Mouse (Mus musculus): ENCODE data around the gene Zc3hav1l.

Gene Zc3hav1l

DNA sequence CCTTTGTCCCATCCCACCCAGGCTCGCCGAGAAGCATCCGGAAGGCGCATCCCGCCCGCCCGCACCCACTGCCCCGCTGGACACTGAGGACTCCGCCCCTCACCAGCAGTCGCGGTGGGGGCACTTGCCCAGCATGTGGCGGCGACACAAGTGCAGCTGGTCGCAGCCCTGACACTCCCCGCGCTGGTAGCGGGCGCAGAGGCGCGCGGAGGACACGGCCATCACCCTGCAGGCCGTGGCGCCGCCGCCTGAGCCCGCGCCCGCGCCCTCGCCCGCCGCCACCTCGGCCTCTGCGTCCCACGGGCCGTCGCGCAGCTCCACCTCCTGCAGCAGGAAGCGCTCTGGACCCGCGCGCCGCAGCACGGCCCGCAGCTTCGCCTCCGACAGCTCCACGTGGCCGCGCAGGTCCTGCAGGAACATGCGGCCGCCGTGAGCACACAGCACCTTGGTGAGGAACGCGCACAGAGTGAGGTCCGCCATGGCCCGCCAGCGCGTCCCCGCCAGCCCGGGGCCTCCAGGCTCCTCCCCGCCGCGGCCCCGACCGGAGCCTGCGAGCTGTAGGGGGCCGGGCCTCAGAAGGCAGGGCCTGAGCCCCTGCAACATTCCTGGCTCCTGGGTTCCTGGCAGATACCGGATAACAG, at the start of gene Zc3hav1l:
Gene Zc3hav1l (minus strand): TSS at position 499 of the 641 bp plus-strand sequence.
- peak; percentile 46 to 81 for DNase-seq (ENCODE audit: low spot score in 2 of 2)

DNA sequence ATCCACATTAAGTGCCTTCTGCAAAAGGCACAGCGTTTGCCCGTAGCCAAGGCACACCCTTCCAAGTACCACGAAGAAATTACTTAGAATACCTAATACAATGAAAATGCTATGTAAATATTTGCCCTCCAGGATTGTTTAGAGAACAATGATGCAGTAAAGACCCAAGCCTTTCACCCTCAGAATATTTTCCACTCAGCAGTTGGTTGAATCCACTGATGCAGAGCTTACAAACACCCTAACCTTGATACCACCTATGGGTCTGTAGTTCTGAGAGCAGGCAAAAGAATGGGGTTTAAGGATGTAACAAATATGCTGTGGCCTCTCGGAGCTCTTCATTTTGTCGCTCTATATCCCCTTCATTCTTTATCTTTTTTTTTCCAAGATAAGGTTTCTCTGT, 48.8 kb upstream of the Zc3hav1l start:
- no peak for DNase-seq (ENCODE audit: low spot score in 2 of 2)

DNA sequence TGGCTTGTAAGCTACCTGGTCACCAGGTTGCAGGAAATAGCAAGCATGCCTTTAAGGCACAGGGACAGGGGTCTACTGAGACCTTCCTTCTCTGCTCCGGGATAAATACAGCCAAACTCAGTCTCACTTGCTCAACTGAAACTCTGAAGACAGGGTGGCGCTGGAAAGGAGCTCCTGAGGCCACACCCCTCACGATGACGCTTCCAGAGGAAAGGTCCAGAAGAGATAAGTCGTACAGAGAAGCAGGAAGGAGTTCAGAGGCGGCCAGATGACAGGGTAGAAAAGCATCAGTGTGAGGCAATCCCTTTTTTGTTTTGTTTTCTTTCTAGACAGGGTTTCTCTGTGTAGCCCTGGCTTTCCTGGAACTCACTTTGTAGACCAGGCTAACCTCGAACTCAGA, 46.7 kb upstream of the Zc3hav1l start:
- DNase-seq (ENCODE audit: low spot score in 2 of 2): peak; percentile 81 to 86

DNA sequence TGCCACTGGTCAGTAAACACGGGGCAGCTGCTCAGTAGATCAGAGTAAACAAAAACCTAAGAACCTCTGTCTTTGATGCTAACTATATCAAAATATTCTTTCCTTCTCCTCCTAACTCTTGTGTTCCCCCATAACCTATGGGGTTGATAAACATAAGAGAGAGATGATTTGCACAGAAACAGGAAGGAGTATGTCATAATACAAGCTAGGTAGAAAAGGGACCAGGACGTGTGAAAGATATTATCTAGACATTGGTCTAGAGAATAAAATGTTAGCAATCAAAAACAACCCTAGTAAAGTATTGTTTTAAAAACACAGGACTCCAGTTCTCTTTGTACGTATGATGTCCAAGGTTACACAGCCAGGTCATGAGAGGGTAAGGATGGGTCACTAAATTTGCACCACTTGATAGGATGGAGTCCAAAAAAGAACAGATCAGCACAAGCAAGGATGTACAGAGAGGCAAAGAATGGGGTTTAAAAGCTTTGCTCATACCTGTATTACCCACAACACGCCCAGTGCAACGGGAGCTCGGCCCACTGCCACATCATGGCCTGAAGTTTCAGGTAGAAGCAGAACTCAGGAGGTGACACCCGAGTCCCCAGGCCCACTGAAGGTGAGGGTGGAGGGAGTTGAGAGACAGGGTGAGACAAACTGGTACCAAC, 45.1 kb upstream of the Zc3hav1l start:
- DNase-seq (ENCODE audit: low spot score in 2 of 2): no peak

DNA sequence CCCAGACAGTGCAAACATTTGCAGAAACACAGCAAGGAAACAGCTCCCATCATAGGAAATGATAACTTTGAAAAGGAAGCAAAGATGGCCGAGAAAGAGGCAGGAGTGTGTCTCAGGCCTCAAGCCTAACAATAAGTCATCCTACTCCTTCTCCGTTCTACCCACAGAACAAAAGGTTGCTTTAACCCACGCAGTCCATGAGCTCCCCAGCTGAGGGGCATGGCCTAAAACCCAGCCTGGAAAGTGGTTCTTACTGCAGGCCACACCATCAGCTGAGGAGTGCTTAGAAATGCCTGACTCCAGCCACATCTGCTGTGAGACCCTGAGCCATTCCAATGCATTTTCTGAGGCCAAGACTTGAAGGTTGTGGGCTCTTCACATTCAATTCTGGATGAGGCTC, 44.5 kb upstream of the Zc3hav1l start:
- DNase-seq (ENCODE audit: low spot score in 2 of 2): no peak

DNA sequence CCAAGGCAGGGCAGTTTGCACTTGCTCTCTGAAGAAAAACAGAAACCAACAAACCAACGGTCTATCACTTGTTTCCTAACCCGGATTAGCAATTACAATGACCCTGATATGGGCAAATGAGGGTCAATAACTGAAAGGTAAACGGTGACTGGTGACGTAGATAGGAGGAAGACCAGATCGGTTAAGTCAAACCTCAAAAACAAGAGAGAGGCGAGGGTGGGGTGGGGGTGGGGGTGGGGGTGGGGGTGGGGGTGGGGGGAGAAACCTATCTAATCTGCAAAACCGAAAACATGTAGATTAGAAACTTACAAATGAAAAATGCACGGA, 43.6 kb upstream of the Zc3hav1l start:
- DNase-seq (ENCODE audit: low spot score in 2 of 2): no peak

DNA sequence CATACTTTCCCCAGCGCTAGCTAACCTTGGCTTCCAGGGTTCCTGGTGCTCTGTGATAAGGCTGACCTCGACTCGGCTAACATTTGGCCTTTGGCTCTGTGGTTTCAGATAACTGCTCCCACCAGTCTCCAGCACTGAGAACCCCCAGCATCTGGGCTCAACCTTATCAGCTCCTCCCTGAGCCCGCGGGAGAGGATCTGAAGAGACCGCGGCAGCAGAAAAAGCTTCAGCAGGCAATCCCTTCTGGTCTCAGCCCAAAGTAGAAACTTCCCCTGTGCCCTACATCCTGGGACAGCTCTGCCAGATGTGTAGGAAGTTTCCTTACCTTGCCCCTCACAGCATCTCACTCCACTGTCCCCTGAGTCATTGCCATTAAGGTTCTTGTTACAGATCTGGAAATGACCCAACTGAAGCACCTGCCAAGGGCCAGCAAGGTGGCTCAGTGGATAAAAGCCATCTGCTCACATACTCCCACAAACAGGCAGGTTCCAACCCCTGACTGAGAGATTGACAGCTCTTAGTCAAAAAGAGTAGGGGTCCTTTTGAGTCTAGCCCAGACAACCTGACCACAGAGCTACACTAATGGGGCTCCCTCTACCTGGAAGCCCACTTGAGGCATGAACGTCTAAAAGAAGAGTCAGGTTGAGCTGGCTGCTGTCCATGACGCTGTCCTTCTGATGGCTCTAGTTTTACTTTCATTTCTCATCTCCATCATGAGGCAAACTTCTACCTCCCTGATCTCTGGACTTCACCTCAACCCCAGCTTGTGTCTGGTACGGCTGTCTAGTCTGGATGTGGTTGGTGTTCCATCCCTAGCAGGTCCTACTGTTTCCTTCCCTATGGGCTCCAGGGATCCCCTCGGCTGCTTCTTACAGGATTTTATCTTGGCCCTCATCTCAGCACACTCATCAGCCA, 42.9 kb upstream of the Zc3hav1l start:
- peak; percentile 63 to 75 for DNase-seq (ENCODE audit: low spot score in 2 of 2)

DNA sequence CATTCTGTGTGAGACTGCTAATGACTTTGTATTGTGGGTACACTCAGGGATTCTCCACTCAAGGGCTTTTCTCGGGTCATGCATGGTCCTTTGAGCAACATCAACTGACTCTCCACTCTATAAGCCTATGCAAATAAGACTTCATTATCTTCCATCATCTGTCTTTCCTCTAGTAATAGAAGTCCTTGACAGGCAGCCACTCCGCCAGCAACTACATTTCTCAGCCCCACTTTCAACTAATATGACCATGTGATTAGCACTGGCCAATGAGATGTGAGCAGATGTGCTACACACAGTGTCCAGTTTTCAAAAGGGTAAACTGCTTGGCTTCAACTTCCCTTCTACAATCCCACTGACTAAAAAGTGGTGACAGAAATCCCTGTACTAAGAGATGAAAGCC, 40.0 kb upstream of the Zc3hav1l start:
- DNase-seq (ENCODE audit: low spot score in 2 of 2): no peak

DNA sequence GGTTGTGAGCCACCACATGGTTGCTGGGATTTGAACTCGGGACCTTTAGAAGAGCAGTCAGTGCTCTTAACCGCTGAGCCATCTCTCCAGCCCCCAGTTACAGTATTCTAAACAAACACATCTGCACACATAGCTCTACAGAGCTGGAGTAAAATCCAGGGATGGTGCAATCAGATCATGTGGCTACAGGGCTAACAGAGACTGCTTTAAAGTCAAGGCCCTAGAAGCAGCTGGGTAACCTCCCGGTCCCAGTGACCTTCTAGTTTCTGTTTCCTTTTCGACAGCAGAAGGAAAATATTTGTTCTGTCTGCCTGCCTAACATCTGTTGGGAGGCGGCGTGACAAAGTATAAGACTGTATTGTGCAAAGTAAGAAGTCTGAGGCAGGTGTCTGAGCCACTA, 38.9 kb upstream of the Zc3hav1l start:
- DNase-seq (ENCODE audit: low spot score in 2 of 2): no peak

DNA sequence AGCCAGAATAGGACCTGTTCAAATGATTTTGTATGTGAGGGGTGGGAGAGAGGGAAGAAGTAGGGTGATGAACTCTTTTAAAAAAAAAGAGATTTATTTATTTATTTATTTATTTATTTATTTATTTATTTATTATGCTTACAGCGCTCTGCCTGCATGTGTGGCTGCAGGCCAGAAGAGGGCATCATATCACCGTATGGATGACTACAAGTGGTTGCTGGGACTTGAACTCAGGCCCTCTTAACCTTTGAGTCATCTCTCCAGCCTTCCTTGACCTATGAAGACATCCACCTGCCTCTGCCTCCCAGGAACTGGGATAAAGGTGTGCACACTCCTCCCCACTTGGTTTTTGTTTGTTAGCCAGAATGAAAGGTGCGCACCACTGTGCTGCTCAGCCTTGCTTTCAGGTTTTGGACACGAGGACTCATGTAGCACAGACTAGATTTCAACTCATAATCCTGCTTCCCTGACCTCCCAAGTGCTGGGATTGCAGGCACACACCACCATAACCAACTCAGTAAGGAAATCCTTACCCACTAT, 38.2 kb upstream of the Zc3hav1l start:
- DNase-seq (ENCODE audit: low spot score in 2 of 2): no peak

DNA sequence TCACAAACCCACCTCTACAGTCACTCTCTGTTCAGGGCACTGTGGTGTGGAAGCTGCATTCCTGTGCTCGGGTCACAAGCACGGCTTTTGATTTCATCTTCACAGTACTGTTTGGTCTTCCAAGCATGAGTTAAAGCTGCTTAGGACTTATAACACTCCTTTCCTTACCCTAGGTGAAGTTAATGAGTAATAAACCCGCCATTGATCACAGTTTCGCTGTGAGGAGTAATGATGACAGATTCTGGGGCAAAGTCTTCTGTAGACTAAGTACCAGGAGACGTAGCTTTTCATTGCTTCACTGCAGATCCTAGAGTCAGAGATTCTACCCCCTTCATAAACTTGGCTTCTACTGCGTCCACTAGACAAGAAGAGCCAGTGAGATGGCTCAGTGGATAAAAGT, 36.2 kb upstream of the Zc3hav1l start:
- DNase-seq (ENCODE audit: low spot score in 2 of 2): no peak

DNA sequence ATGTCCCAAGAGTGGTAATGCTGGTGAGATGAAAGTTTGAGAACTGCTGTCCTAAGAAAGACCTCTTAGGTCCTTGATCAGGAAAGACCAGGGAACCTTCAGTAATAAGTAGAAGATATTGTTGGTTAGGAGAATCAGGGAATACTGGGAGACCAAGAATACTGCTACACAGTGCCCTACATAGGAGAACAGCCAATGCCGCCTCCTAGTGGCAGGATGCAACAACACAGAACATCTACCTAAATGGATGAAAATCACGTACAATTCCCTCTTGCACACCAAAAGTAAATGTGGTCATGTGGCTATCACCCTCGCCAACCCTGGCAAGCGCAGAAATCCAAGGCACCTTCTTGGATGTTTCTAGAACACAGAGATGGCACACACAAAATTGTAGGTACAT, 27.5 kb upstream of the Zc3hav1l start:
- no peak for DNase-seq (ENCODE audit: low spot score in 2 of 2)

DNA sequence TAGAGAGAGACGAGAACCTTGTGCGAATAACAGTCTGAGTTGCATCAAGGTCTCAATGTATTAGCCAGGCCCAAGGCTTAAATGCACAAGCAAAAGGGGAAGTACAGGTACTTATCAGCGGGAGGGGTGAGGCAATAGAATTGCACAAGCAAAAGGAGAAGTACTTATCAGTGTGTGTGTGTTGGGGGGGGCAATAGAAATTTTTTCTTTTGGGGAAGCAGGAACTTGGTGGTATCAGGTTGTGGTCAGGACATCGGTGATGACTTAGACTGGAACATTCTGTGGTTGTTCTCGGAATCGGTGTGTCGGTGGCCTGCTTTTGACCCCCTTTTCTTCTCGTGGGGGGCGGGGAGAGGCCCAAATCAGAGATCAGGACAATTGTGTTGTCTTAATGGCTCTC, 21.6 kb upstream of the Zc3hav1l start:
- no peak for DNase-seq (ENCODE audit: low spot score in 2 of 2)

DNA sequence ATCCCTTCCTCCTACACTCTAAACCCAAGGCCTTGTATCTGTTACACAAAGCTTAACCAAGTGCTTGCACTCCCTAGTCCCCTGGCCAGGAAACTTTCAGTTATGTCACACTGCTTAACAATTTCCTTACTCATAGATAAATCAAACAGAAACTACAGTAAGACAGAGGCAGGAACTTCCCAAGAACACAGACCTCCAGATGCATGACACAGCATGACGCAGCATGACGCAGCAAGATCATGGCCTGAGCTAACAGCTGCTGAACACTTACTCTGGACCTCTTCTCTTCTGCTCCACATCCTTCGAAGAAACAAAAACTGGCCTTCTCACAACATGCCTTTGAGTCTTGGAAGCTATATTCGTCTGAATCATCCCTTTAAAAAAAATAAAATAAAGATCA, 17.0 kb upstream of the Zc3hav1l start:
- DNase-seq (ENCODE audit: low spot score in 2 of 2): peak; percentile 75 to 77

DNA sequence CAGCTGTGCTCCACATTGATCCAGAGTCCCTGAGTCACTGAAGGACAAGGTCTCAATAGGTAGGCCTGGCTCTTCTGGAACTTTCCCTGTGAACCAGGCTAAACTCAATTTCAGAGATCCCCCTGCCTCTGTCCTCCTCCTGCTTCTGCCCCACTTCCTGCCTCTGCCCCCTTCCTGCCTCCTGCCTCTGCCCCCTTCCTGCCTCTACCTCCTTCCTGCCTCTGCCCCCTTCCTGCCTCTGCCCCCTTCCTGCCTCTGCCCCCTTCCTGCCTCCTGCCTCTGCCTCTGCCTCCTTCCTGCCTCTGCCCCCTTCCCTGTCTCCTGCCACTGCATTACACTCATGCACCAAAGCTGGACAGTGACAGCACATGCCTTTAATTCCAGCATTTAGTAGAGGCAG, 10.7 kb upstream of the Zc3hav1l start:
- DNase-seq (ENCODE audit: low spot score in 2 of 2): no peak

DNA sequence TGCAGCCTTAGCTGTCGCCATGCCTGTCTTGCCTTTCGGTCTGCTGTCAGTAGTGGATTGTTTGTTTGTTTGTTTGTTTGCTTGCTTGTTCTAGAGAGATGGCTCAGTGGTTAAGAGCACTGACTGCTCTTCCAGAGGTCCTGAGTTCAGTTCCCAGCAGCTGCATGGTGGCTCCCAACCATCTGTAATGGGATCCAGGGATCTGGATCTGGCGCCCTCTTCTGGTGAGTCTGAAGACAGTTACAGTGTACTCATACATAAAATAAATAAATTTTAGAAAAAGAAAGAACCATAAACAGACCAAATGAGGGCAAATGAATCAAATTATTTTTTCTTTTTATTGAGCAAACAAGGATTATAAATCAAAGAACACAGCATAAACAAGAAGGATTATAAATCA, 5.9 kb upstream of the Zc3hav1l start:
- no peak for DNase-seq (ENCODE audit: low spot score in 2 of 2)

DNA sequence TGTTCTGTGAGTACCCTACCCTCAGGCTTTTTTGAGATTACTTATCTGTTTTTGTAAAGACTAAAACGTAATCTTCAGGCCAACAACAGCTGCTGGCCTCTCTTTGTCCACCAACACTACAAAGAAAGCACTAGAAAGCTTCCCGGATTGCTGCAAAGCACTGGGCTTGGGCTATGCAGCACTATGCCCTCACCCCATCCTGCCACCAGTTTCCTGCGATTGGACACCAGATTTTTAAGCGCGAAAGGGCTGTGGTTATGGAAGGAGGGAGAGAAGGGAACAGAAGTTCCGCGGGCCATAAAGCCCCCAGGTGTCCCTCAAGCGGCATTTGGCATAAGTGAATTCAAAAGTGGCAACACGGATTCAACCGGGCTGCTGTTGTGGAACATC, 818 bp downstream of the Zc3hav1l start:
- DNase-seq (ENCODE audit: low spot score in 2 of 2): no peak

DNA sequence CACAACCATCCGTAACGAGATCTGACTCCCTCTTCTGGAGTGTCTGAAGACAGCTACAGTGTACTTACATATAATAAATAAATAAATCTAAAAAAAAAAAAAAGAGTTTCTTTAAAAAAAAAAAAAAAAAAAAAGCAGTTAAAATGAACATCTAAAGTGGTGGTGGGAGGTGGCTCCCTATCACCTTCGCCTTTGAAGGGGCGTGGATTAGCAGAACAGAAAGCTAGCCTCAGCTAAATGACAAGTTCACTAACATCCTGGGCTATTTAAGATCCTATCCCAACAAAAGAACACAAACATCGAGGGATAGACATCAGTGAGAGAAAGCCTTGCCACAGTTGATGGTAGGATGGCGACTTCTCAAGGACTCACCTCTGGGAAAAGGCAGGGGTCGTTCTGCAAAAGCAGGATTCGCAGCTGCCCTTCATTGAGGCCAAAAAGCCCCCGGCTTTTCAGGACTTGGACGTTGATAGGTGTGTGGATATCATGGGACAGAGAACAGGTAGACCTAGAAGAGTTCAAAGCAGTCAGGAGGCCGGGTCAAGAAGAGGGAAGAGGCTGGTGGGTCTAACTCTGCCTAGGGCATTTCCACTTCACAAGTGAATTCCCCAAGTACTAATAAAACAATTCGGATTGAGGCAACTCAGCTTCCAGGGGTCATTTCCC, 1.3 kb downstream of the Zc3hav1l start:
- no peak for DNase-seq (ENCODE audit: low spot score in 2 of 2)

DNA sequence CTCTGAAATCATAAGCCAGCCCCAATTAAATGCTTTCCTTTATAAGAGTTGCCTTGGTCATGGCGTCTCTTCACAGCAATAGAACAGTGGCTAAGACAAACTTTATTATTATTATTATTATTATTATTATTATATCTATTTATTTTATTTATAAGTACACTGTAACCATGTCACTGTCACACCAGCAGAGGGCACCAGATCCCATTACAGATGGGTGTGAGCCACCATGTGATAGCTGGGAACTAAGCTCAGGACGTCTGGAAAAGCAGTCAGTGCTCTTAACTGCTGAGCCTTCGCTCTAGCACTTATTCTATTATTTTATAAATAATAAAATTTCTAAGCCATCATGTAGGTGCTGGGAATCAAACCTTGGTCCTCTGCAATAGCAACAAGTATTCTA, 5.4 kb downstream of the Zc3hav1l start:
- DNase-seq (ENCODE audit: low spot score in 2 of 2): no peak

DNA sequence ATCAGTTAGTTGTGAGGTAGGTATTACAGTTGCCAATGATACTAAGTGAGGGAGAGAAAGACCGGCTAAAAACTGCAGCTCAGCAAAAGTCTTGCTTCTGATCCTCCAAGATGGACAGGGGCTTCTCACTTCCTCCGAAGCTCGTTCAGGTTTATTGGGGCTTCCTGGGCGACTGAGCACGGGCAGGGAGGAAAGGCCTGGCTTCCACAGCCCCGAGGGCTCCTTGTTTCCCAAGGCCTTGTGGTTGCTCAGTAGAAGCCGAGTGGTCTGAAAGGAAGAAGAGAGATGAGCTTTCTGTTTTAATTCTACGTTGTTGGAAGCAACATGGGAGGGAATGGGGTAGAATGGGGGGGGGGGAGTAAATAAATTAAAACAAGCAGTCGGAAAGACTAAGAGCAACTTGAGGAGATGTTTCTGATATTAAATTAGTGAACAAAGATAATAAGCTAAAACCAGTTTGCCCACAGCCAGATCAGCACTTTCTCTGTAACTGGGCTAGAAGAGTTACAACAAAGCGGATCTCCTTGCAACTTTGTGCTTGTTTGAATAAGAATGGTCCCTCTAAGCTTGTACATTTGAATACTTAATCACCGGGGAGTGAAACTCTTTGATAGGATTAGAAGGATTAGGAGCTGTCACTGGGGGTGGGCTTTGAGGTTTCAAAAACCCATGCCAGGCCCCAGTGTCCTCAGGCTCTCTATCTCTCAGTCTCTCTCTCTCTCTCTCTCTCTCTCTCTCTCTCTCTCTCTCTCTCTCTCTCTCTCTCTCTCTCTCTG, 6.0 kb downstream of the Zc3hav1l start:
- DNase-seq (ENCODE audit: low spot score in 2 of 2): no peak

DNA sequence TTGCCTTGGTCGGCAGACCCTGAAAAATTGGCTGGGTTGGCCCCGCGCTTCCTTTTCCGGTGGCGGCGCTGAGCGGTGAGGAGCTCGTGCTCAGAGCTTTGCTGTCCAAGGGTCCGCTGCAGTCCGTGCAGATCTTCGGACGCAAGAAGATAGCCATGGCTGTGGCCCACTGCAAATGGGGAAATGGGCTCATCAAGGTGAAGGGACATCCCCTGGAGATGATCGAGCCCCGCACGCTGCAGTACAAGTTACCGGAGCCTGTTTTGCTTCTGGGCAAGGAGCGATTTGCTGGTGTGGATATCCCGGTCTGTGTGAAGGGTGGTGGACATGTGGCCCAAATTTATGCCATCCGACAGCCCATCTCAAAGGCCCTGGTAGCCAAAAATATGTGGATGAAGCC, 14.6 kb downstream of the Zc3hav1l start:
- DNase-seq (ENCODE audit: low spot score in 2 of 2): no peak
